Mouse (Mus musculus): ENCODE measurements around the gene Ep400.
"Not testable (repeated sequence)": the region's sequence is repeated elsewhere in the genome, so short reads cannot be mapped to it uniquely, and the experiment has no call there.

Ep400 gene

GRCm38 (mm10) chr5:110779998-110780760 is 9.7 kb upstream of the Ep400 start, which contains the start of gene Pus1:
Pus1 (minus strand) TSS chr5:110780659.
- DNase-seq (ENCODE audit: inconsistent age in 2 of 2, low spot score in 1 of 2): peak; percentile 95 to 98

GRCm38 (mm10) chr5:110779276-110779997 is 8.9 kb upstream of the Ep400 start:
- peak in 1 of 2 experiments; percentile 70 for DNase-seq (ENCODE audit: inconsistent age in 2 of 2, low spot score in 1 of 2)

DNA sequence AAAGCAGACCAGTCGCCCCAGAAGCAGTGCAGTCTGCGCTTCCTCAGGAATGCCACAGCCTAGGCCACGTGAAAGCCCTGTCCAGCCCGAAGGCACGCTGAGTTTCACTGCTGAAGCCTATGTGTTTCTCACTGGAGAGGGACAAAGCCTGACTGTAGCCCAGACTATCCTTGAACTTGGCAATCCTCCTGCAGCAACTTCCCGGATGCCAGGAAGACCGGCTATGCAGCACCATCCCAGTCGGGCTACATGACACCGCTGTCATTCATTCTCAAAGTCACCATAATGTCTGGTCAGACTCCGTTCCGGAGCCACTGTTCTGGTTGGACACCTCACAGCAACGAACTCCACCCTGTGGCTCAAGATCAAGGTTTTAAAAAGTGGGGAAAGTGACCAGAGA is 7.7 kb upstream of the Ep400 start:
- peak in 1 of 2 experiments; percentile 29 for DNase-seq (ENCODE audit: inconsistent age in 2 of 2, low spot score in 1 of 2)

DNA sequence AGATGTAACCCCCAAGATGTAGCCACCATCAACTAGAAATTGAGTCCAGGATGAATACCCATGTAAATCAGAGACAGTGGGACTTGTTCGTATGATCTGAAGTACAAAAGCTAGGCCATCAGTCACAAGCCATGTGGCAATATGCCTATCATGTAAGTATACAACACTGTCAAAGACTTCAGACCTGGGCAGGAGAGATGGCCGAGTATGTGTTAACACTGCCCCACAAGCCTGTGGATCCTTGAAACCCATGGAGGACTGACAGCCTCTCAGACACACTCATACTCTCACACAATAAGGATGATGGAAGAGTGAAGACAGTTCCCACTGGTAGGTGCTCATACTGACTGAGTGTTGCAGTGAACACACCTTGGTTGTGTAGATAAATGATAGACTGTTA is 5.6 kb upstream of the Ep400 start:
- no peak for DNase-seq (ENCODE audit: inconsistent age in 2 of 2, low spot score in 1 of 2)

GRCm38 (mm10) chr5:110774511-110774910 is 4.0 kb upstream of the Ep400 start:
- peak in 1 of 2 experiments; percentile 28 for DNase-seq (ENCODE audit: inconsistent age in 2 of 2, low spot score in 1 of 2)

DNA sequence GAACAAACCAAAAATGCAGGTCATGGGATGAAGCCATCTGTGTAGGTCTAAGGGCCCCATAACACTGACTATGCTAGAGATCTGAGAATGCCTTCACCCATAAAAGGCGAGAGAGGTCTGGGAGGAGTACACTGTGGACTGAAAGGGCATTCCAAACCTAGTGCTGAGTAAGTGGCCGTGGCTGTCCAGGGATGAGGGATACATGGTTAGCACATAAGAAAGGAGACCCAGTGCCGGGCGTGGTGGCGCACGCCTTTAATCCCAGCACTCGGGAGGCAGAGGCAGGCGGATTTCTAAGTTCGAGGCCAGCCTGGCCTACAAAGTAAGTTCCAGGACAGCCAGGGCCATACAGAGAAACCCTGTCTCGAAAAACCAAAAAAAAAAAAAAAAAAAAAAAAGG is 2.4 kb upstream of the Ep400 start:
- peak in 1 of 2 experiments; percentile 27 for DNase-seq (ENCODE audit: inconsistent age in 2 of 2, low spot score in 1 of 2)

GRCm38 (mm10) chr5:110770031-110770445 is 479 bp downstream of the Ep400 start:
- no peak for DNase-seq (ENCODE audit: inconsistent age in 2 of 2, low spot score in 1 of 2)

GRCm38 (mm10) chr5:110769272-110769671 is 1.2 kb downstream of the Ep400 start:
- DNase-seq (ENCODE audit: inconsistent age in 2 of 2, low spot score in 1 of 2): peak in 1 of 2 experiments; percentile 49

- no peak for DNase-seq (ENCODE audit: inconsistent age in 2 of 2, low spot score in 1 of 2)
Measured at GRCm38 (mm10) chr5:110763890-110764289, 6.6 kb downstream of the Ep400 start.

GRCm38 (mm10) chr5:110745021-110745420 is 25.5 kb downstream of the Ep400 start:
- DNase-seq (ENCODE audit: inconsistent age in 2 of 2, low spot score in 1 of 2): no peak

DNA sequence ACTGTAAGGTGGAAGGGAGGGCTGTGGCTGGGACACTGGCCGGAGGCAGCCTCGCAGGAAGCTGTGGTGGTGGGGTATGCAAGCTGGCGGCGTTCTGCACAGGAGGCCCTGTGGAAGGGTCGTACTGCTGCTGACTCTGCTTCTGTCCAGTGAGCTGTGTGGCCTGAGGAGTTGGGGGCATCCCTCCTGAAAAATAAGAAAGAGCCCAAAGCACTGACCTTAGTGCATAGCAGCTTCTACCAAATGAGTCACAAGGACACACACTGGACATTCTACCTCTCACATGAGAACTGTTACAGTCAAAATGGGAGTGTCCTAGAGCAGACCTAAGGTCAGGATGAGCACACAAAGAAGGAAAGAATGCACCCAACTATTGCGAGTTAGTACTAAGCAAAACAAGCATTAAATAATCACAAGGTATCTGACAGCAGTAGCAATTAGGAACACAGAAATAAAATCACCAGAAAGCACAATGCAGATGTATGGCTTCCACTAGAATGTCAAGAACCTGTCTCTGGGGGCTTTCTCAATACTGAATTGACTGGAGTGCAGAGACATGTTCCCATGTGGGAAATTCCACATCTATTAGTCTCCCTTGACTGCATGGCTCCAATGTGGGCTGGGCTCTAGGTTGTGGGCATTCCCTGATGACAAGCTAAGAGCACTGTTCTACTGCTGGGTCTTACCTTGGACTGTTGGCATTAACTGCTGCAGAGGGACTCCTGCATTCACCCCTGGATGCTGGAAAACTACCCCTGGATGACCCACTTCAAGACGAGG is 30.8 kb downstream of the Ep400 start:
- DNase-seq (ENCODE audit: inconsistent age in 2 of 2, low spot score in 1 of 2): peak; percentile 38 to 81

DNA sequence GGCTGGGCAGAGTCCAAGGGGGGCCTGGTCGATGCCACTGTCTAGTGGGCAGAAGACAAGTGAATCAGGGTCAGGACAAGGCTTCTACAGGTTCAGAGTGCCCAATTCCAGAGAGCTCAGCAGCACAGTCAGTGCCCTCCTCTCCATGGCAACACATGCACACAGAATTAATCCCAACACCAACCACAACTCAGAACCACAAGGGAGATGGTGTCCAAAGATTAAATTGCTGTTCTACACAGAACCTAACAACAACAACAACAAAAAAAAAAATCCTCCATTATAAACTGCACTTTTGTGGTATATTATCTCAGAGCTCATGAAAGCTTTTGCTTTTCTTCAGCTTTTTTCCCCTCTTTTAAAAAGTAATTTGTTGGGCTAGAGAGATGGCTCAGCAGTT is 34.9 kb downstream of the Ep400 start:
- DNase-seq (ENCODE audit: inconsistent age in 2 of 2, low spot score in 1 of 2): no peak

GRCm38 (mm10) chr5:110733231-110733823 is 37.2 kb downstream of the Ep400 start:
- DNase-seq (ENCODE audit: inconsistent age in 2 of 2, low spot score in 1 of 2): no peak

- no peak for DNase-seq (ENCODE audit: inconsistent age in 2 of 2, low spot score in 1 of 2)
Measured at GRCm38 (mm10) chr5:110731227-110731626, 39.3 kb downstream of the Ep400 start.

GRCm38 (mm10) chr5:110727850-110728249 is 42.7 kb downstream of the Ep400 start:
- no peak for DNase-seq (ENCODE audit: inconsistent age in 2 of 2, low spot score in 1 of 2)

DNA sequence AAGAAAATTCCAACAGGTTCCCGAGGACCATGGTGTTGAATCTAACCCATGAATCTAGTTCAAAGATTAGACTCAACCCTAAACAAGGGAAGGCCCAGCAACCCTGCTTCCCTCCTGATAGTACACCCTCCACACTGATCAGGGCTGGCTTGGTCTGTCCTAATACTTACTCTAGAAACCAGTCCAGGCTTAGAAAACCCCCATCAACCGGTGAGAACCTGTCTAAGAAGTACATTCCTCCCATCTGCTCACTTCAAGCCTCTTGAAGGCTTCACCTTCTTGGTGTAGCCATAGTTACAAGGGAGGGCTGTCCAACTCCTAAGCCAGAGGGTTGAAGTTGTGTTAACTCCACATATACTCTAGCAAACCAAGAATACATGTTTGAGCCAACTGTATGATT is 47.0 kb downstream of the Ep400 start:
- no peak for DNase-seq (ENCODE audit: inconsistent age in 2 of 2, low spot score in 1 of 2)

DNA sequence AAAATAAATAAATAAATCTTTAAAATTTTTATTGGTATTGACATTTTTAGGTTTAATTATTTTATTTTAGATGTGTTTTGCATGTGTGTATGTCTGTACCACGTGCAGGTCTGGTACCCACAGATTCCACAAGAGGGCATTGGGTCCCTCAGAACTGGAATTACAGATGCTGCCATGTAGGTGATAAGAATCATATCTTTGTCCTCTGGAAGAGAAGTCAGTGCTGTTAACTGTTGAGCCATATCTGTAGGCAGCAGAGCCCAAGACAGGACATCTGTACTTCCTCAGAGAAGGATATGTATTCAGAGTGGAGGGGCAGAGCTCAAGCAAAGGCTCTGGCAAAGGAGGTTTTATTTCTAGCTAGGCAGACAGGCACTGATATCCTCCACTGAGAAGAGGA is 49.1 kb downstream of the Ep400 start:
- not testable (repeated sequence) for DNase-seq (ENCODE audit: inconsistent age in 2 of 2, low spot score in 1 of 2)

GRCm38 (mm10) chr5:110711455-110711854 is 59.1 kb downstream of the Ep400 start:
- DNase-seq (ENCODE audit: inconsistent age in 2 of 2, low spot score in 1 of 2): no peak

DNA sequence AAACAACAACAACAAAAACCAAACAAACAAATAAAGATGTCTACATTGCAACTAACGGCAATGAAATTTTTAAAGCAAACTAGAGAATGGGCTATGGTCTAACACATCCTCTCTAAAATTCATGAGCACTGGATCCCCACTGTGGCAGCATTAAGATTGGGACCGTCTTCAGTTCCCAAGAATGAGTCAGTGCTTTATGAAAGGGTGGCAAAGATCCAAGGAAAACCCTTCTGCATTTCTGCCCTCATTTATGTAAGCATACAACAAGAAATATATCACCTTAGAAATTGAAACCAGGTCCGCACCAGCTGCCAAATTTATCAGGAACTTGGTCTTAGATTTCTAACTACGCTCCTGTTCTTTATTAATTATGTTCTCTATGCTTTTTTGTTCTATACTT is 61.3 kb downstream of the Ep400 start:
- no peak for DNase-seq (ENCODE audit: inconsistent age in 2 of 2, low spot score in 1 of 2)

DNA sequence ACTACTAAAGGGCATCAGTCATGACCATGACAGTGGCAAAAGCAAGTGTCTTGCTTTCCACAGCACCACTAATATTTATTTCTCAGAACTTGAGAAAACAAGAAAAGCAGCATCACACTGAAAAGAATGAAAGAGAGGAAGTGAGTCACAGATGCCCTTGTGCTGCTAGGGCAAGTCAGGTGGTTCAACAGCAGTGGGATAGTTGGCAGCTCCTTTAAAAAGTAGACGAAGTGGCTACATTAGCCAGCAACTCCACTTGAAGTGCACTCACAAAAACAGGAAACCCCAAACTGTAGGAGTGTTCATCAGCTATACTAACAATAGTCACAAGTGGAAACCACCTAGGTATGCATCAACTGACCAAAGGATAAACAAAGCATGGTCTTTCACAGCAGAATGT is 66.5 kb downstream of the Ep400 start:
- peak in 1 of 2 experiments; percentile 55 for DNase-seq (ENCODE audit: inconsistent age in 2 of 2, low spot score in 1 of 2)

DNA sequence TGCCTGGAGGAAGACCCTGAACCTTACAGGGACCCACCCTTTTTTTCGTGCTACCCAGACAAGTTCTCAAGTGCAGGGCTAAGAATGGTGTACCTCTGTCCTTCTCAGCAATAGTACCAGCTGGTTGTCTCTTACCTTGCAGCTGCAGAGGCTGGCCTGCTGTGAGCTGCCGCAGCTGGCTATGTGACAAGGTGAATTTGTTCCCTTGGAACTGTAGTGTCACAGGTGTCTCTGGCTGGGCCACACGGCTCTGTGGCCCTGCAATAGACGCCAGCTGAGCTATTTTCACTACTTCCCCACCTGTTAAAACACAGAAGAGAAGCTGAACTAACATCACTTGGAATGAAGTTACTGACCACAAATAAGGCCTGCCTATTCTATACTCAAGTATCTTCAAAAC is 71.9 kb downstream of the Ep400 start:
- no peak for DNase-seq (ENCODE audit: inconsistent age in 2 of 2, low spot score in 1 of 2)

All from adrenal gland, adult (tissue).